Mouse (Mus musculus) forebrain, embryonic 13.5 days (tissue): ENCODE measurements around the gene Cd38. TPM values are rescaled to one million over a fixed set of nuclear protein-coding genes. Genes with fewer than 3 reads are reported as not detected.

ENCODE experiments used
- ATAC-seq: fragments of 200-750 bp; cut with Nextera tagmentation; 2 replicates; pipeline ENCODE4 v1.8.0; 2017
- H3K27ac ChIP-seq: fragments of 300-500 bp; sonication (generic); 2 replicates; pipeline ENCODE4 v1.5.1; 2015; ENCODE audit warnings: inconsistent platforms, mild to moderate bottlenecking, moderate library complexity
- H3K27me3 ChIP-seq: fragments of 300-500 bp; sonication (generic); 2 replicates; pipeline ENCODE4 v1.6.1; 2015; ENCODE audit warnings: mild to moderate bottlenecking, inconsistent platforms
- H3K36me3 ChIP-seq: fragments of 300-500 bp; sonication (generic); 2 replicates; pipeline ENCODE4 v1.6.1; 2015; ENCODE audit warnings: mild to moderate bottlenecking, inconsistent platforms; ENCODE audit not compliant: poor library complexity, severe bottlenecking
- H3K4me1 ChIP-seq: fragments of 300-500 bp; sonication (generic); 2 replicates; pipeline ENCODE4 v1.6.1; 2015; ENCODE audit warnings: inconsistent platforms
- H3K4me2 ChIP-seq: fragments of 300-500 bp; sonication (generic); 2 replicates; pipeline ENCODE4 v1.6.1; 2015; ENCODE audit warnings: inconsistent platforms, mild to moderate bottlenecking, moderate library complexity
- H3K4me3 ChIP-seq: fragments of 300-500 bp; sonication (generic); 2 replicates; pipeline ENCODE4 v1.5.1; 2015; ENCODE audit warnings: mild to moderate bottlenecking, inconsistent platforms
- H3K9ac ChIP-seq: fragments of 300-500 bp; sonication (generic); 2 replicates; pipeline ENCODE4 v1.6.1; 2015; ENCODE audit warnings: mild to moderate bottlenecking, inconsistent platforms
- H3K9me3 ChIP-seq: fragments of 300-500 bp; sonication (generic); replicated peaks from 2 replicates; pipeline ENCODE4 v1.6.1; 2016; ENCODE audit warnings: inconsistent platforms
- WGBS: fragments of 180-500 bp; shearing (Covaris S2); methylation state at CpG from one replicate; pipeline ENCODE4 v1.1.7; 2015; 5-methylcytosine and 5-hydroxymethylcytosine counted together
- polyA plus RNA-seq: library from polyadenylated mRNA; unstranded; fragments of >200 nt; fragmentation: Nextera tagmentation; extraction: Ambion mirVana; gene quantifications from 2 replicates; pipeline ENCODE4 v1.2.1, GENCODE M21; 2015

Cd38 gene
- polyA plus RNA-seq, 1 experiment from 2014 or later = 2.5 TPM

DNA sequence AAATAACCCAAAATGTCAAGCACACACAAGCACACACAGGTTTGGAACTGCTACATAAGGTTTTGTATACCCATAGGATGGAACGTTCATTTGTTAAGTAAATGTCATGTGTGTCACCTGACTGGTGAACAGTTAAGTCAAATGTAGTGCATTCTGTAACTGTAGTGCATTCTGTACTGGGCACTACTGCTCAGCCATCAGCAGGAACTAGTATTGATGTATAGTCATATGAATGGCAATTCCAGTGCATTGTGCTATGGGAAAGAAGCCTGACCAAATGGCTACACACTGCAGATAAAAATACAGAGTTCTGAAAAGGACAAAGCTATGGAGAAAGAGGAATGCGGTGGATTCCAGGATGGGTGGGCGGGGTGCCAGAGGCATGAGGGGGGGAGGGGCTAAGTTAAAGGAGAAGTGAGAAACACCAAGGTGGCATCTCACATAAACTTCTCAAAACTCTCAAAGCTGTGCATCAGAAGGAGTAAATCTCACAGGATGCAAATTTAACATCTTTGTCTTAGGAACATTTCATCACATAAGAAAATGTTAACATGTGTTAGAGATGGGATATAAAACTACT is 25.7 kb upstream of the Cd38 start:
- H3K36me3 ChIP-seq = no peaks in the 10 kb centered on the region
- H3K4me2 ChIP-seq = no peak overlapping the region
- H3K4me1 ChIP-seq = no peaks in the 10 kb centered on the region
- H3K27ac ChIP-seq = no peak overlapping the region
- 68% methylated on average over 3 of the region's 3 CpGs for WGBS
- H3K9me3 ChIP-seq = no peaks in the 10 kb centered on the region
- H3K4me3 ChIP-seq = no peak overlapping the region
- no peak for ATAC-seq
- H3K9ac ChIP-seq = no peak overlapping the region
- H3K27me3 ChIP-seq = no peaks in the 10 kb centered on the region

DNA sequence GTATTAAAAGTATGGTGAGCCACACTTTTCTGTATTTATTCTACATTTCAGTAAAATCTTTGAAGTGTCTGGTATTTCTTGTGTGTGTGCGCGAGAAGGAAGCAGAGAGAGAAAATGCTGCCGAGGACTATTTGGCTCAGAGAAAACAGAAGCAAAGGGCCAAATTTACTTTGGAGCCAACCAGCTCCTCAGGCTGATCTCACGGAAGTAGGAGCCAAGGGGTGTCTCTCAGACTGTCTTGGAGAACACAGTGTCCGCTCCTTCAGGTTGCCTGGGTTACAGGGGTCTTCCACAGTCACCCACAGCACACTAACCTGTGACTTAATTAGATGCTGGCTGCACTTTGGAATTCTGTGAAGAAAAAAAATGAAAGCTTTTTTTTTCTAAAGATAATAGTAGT is 23.3 kb upstream of the Cd38 start:
- Histone ChIP-seq H3K9ac (no peak overlapping the region), H3K4me1 (no peaks in the 10 kb centered on the region), H3K4me3 (no peak overlapping the region), H3K27me3 (no peaks in the 10 kb centered on the region), H3K27ac (no peak overlapping the region), H3K4me2 (no peak overlapping the region), H3K9me3 (no peaks in the 10 kb centered on the region), H3K36me3 (no peaks in the 10 kb centered on the region)
- no peak for ATAC-seq
- WGBS = 87% methylated on average over 5 of the region's 5 CpGs

DNA sequence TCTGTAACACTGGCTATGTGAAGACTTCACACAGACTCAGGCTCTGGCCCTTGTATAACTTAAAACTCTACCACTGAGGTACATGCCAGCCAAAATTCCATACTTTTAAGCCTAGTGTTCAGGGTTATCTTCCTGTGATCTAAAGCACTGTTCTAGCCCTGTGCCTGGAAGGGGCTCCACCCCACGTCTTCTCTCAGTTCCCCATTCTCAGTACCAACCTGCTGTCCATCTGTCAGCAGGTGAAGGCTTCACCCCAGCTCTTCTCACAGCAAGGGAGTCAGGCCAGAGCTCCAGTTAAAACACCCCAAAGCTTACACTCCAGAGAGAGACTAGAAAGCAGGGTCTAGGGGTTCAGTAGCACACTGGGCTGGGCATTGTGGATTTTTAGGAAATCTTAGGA is 22.7 kb upstream of the Cd38 start:
- WGBS = 70% methylated on average over 1 of the region's 1 CpGs
- H3K9me3 ChIP-seq = no peaks in the 10 kb centered on the region
- no peak for ATAC-seq
- H3K27me3 ChIP-seq = no peaks in the 10 kb centered on the region
- no peak overlapping the region for H3K9ac ChIP-seq
- no peaks in the 10 kb centered on the region for H3K36me3 ChIP-seq
- no peak overlapping the region for H3K27ac ChIP-seq
- no peaks in the 10 kb centered on the region for H3K4me1 ChIP-seq
- no peak overlapping the region for H3K4me3 ChIP-seq
- H3K4me2 ChIP-seq = no peak overlapping the region

DNA sequence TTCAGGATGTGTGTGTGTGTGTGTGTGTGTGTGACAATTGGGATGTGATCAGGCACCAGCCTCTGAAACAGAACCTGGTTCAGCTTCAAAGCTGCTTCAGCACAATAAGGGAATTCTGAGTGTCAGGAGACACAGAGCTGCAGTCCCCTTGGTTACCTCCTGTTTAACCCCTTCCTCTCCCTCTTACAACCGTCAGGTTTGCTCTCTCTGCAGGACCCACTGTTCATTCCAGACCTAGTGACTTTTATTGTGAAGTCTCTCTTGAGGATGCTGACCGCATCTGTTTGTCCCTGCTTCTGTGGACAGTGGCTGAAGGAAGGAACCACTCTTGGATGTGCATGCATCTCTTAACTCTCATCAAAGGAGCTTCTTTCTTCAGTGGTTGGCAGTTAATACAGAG is 22.1 kb upstream of the Cd38 start:
- H3K4me2 ChIP-seq = no peak overlapping the region
- ATAC-seq = no peak
- H3K27ac ChIP-seq = no peak overlapping the region
- H3K4me3 ChIP-seq = no peak overlapping the region
- no peak overlapping the region for H3K9ac ChIP-seq
- H3K4me1 ChIP-seq = no peaks in the 10 kb centered on the region
- H3K27me3 ChIP-seq = no peaks in the 10 kb centered on the region
- 16% methylated on average over 2 of the region's 2 CpGs for WGBS
- H3K9me3 ChIP-seq = no peaks in the 10 kb centered on the region
- H3K36me3 ChIP-seq = no peaks in the 10 kb centered on the region

DNA sequence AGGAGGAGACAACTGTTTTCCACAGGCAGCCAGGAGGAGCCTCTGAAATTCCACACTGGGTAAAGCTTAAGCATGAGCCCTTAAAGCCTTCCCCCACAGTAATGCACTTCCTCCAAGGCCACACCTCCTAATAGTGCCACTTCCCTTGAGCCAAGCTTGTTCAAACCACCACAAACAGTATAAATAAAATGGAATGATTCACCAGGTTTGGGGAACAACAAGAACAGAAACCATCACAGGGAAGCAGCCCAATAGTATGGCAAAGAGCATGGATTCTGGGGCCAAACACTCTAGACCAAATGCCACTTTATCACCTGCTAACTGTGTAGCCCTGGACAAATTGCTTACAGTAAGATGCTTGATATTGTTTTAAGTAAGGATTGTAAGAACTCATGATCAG is 20.8 kb upstream of the Cd38 start:
- Histone ChIP-seq H3K4me3 (no peak overlapping the region), H3K27ac (no peak overlapping the region), H3K9ac (no peak overlapping the region), H3K27me3 (no peaks in the 10 kb centered on the region), H3K4me2 (no peak overlapping the region), H3K9me3 (no peaks in the 10 kb centered on the region), H3K36me3 (no peaks in the 10 kb centered on the region), H3K4me1 (no peaks in the 10 kb centered on the region)
- ATAC-seq = no peak

DNA sequence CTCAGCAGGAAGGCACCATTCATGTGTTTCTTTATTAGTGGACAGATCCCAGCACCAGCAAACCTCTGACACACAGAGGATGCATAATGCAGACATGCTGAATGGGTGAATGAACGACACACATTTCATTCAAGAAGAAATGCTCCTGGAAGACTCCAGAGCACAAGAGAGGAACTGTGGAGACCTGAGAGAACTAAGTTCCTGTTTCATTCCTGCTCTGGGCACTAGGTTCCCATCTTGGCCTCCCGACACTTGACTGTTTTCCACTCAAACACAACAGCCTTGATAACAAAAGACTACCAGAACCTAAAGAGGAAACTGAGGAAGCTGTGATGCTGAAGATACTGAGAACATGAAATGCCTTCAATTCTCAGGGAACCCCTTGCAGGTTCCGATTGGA is 20.1 kb upstream of the Cd38 start:
- WGBS = 84% methylated on average over 3 of the region's 3 CpGs
- Histone ChIP-seq H3K4me1 (no peaks in the 10 kb centered on the region), H3K27me3 (no peaks in the 10 kb centered on the region), H3K4me2 (no peak overlapping the region), H3K27ac (no peak overlapping the region), H3K36me3 (no peaks in the 10 kb centered on the region), H3K4me3 (no peak overlapping the region), H3K9ac (no peak overlapping the region), H3K9me3 (no peaks in the 10 kb centered on the region)
- ATAC-seq = no peak

DNA sequence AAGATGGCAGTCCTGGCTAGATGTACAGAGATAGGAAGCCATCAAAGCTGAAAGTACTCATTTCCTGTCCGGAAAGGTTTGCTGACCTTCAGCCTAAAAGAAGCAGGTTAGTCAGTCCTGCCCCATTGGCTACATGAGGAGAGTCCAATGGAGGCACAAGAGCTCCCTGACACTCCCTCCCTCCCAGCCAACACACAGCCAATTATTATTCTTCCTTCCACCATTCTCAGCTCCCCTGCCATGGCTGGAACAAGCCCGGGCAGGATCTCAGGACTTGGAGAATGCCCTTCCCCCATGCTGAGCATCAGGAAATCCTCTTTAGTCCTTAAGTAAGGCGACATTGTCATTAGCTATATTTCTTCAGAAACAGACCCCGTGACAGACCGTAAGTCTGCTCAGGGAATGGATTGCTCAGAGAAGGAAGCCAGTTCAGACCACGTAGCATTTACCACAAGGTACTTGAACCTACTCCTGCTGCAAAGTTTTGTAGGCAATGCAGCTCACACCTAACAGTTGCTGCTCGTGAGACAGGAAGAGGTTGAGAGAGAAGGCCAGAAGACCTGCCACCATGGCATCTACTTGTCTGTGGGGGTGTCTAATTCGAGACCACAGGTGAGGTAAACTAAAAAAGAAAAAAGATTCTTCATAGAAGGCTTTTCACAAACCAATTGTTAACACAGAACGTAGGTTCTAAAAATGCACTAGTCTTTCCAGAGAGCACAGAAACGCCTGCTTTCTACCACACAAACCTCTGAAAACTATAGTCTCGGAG is 15.1 kb upstream of the Cd38 start:
- Histone ChIP-seq H3K9me3 (no peaks in the 10 kb centered on the region), H3K4me2 (no peak overlapping the region), H3K27me3 (no peaks in the 10 kb centered on the region), H3K4me3 (no peak overlapping the region), H3K27ac (no peak overlapping the region), H3K4me1 (no peaks in the 10 kb centered on the region), H3K9ac (no peak overlapping the region), H3K36me3 (no peaks in the 10 kb centered on the region)
- ATAC-seq = no peak
- 81% methylated on average over 11 of the region's 11 CpGs for WGBS

DNA sequence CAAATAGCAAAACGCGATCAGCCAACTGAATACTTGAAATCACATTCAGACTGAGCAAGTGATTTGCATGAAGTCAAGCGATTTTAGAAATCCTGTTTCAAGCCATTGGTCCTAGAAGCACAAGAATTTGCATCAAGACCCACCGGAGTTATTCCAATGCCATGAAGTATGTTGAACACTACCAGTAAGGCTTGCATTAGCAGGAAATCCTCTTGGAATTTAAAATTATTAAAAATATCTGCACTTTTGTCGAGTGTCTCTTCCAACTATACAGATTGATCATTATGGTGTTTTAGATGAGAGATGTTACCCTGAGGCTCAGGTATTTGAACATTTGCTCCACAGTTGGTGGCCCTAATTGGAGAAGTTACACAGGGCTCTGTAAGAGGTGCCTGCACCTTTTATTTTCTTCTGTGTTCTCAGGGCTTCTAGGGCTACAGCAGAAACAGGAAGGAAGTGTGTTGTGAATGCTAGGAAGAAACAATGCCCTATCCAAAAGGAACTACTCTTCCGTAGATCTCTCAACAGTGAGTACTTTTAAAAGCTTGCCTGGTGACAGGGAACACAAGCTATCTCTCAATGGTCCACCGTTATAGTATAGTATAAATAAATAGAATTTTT is 14.4 kb upstream of the Cd38 start:
- Histone ChIP-seq H3K4me1 (no peaks in the 10 kb centered on the region), H3K27me3 (no peaks in the 10 kb centered on the region), H3K4me3 (no peak overlapping the region), H3K27ac (no peak overlapping the region), H3K9me3 (no peaks in the 10 kb centered on the region), H3K36me3 (no peaks in the 10 kb centered on the region), H3K9ac (no peak overlapping the region), H3K4me2 (no peak overlapping the region)
- 88% methylated on average over 7 of the region's 7 CpGs for WGBS
- no peak for ATAC-seq

DNA sequence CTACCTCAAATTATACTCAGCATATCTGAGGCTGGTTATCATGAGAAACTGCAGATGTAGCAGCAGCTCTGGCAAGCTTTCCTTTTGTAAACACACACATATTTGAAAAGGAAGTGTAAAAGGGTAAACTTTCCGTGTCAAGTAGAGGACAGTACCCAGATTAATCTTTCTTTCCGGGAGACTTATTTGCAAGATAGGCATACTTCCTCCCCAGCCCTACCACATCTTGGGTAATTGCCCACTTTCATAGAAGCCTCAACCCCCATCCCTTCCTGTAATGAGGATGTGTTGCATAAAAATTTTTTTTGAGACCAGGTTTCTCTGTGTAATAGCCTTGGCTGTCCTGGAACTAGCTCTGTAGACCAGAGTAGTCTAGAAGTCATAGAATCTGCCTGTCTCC is 12.6 kb upstream of the Cd38 start:
- H3K9me3 ChIP-seq = no peaks in the 10 kb centered on the region
- no peak overlapping the region for H3K9ac ChIP-seq
- no peaks in the 10 kb centered on the region for H3K4me1 ChIP-seq
- H3K4me2 ChIP-seq = no peak overlapping the region
- no peak overlapping the region for H3K27ac ChIP-seq
- ATAC-seq = no peak
- H3K36me3 ChIP-seq = no peaks in the 10 kb centered on the region
- no peak overlapping the region for H3K4me3 ChIP-seq
- H3K27me3 ChIP-seq = no peaks in the 10 kb centered on the region
- WGBS = 82% methylated on average over 2 of the region's 2 CpGs

DNA sequence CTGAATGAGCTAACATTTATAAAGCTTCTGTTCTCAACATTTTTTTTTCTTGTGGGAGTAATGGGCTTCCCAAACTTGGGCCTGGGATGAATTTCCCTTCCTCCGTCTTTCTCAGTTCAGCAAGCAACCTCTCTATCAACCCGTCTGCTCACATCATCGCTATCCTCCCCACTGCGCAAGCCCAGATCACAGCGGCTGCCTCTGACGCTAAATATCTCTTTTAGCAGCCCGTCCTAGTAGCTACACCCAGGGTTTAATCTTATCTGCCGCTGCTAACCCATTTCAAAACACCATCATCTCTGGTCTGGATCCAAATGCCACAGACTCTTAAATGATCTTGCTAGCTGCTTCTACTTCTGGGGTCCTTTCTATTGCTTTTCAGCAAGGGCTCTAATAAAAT is 8.7 kb upstream of the Cd38 start:
- no peaks in the 10 kb centered on the region for H3K27me3 ChIP-seq
- no peaks in the 10 kb centered on the region for H3K36me3 ChIP-seq
- no peak overlapping the region for H3K9ac ChIP-seq
- no peak for ATAC-seq
- 92% methylated on average over 8 of the region's 8 CpGs for WGBS
- H3K27ac ChIP-seq = no peak overlapping the region
- H3K4me3 ChIP-seq = no peak overlapping the region
- no peaks in the 10 kb centered on the region for H3K4me1 ChIP-seq
- no peak overlapping the region for H3K4me2 ChIP-seq
- H3K9me3 ChIP-seq = no peaks in the 10 kb centered on the region

DNA sequence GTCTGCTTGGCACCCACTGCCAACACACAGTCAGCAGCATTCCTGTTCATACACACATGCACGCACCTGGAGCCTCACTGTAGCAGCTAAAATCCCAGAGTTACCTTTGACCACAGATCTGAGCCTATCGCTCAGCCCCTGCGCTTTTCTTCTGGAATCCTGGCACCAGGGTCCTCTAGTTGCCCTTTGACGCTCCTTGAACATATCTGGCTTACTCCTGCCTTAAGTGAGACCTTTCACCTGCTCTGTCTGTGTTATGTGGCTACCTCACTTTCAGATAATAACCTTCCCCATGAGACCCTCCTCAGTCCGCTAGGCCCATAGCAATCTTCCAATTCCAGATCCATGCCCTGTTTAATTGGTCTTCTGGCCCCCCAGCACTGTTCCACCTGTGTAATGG is 8.3 kb upstream of the Cd38 start:
- no peak overlapping the region for H3K4me3 ChIP-seq
- 92% methylated on average over 5 of the region's 5 CpGs for WGBS
- no peak overlapping the region for H3K27ac ChIP-seq
- ATAC-seq = no peak
- H3K9ac ChIP-seq = no peak overlapping the region
- H3K36me3 ChIP-seq = no peaks in the 10 kb centered on the region
- no peaks in the 10 kb centered on the region for H3K27me3 ChIP-seq
- H3K4me2 ChIP-seq = no peak overlapping the region
- H3K9me3 ChIP-seq = no peaks in the 10 kb centered on the region
- no peaks in the 10 kb centered on the region for H3K4me1 ChIP-seq

DNA sequence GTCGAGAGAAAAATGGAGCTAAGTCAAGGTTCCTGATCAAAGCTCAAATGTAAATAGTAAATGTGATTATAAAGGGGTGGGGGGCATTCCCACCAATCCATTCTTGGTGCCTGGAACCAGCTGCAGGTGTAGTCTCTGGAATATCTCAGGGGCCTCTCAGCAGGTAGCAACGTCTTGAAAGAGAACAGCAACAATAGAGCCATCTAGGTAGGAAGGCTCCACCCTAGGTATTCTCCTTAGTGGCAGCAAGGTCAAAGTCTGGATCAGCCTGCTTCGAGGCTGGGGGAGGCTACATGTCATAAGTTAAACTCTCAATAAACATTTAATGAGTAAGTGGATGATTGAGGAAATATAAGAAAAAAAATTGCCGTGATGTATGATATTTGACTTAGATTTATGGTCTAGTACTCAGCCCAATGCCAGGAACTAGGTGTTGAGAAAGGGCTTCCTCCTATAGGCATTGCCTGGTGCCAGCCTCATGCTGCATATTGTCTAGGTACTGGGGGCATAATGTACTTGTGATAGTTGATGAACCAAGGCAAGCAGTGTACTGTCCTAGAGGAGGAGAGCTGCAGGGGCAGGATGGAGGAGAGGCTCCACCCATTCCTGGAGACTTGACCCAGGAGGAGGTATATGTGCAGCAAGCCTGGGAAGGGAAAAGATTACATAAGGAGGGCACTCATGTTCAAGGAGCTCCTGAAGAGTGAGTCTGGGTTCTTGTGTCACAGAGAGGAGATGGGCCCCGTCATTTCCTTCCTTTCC is 7.5 kb upstream of the Cd38 start:
- Histone ChIP-seq H3K4me2 (no peak overlapping the region), H3K9ac (no peak overlapping the region), H3K27ac (no peak overlapping the region), H3K4me1 (no peaks in the 10 kb centered on the region), H3K27me3 (no peaks in the 10 kb centered on the region), H3K9me3 (no peaks in the 10 kb centered on the region), H3K4me3 (no peak overlapping the region), H3K36me3 (no peaks in the 10 kb centered on the region)
- ATAC-seq = no peak
- 77% methylated on average over 5 of the region's 5 CpGs for WGBS
